Mouse (Mus musculus): ENCODE data around the gene Rgs11.

GRCm38 (mm10) chr17:26237667-26238066 lies 34.9 kb downstream of the Rgs11 start:
- no peak for TF ChIP-seq CTCF (IDR thresholded peaks at IDR 0.05; ENCODE audit: low read depth)
- TF ChIP-seq EP300 (optimal IDR thresholded peaks at IDR 0.05), result no peak
